Mouse (Mus musculus): Measurements from ENCODE around the gene Sele. TPM values are rescaled to one million over a fixed set of nuclear protein-coding genes. Genes with fewer than 3 reads are reported as not detected.

The Sele gene
- polyA plus RNA-seq (2021; fragmentation: Nextera tagmentation) = not detected in 2 replicates
- long read RNA-seq, experiment 1 = 0 reads
- long read RNA-seq, experiment 2 = 0 reads

DNA sequence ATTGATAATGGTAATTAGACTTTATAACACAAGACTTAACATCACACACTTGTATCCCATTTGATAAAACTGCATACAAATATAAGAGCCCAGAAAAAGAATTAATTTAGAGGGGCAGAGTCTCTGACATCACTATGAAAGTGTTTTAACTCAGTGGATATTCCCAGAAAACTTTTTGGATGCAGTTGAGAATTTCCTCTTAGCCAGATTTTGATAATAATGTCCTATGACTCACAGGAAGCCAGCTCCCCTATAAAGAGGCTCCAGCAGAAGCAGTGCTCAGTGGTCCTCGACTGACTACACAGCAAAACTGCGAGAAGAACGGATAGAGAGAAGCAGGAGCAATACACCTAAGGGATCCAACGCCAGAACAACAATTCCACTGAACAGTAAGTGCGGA, at the start of gene Sele:
Gene Sele, plus strand, starts transcription at position 301 of the 400 bp plus-strand sequence.

DNA sequence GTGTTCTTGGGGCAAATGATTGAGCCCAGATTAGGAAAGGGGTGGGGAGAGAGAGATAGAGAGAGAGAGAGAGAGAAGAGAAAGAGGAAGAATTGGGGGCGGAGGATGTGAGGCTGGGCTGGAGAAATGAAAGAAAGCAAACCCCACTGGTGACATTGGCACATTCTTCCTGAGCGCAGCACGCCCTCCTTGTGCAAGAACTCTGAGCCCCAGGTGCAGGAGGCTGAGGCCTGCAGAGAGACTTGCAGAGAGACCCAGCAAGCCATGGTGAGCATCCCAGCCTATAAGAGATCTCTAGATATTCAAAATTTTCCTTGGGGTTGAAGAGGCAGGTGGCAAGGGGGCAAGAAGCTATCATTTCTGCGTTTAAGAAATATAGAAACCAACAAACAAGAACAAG, 13.9 kb downstream of the Sele start, which contains the start of gene Sell:
Gene Sell, plus strand, starts transcription at position 58 of the 400 bp plus-strand sequence.

Other genes with a start within 250 kb of the Sele start
- gene Scyl3, start 119.1 kb upstream of the Sele start, polyA plus RNA-seq (2021; fragmentation: Nextera tagmentation) = 9.9 and 10.3 TPM in 2 replicates
- 0.19 and 0.33 TPM in 2 replicates for gene BC055324, start 53.4 kb upstream of the Sele start, polyA plus RNA-seq (2021; fragmentation: Nextera tagmentation)
- gene Mettl18, start 53.3 kb upstream of the Sele start, polyA plus RNA-seq (2021; fragmentation: Nextera tagmentation) = 7.7 and 8.5 TPM in 2 replicates
- gene Sell, start 13.7 kb downstream of the Sele start, polyA plus RNA-seq (2021; fragmentation: Nextera tagmentation) = not detected in 2 replicates
- gene Selp, start 67.0 kb downstream of the Sele start, polyA plus RNA-seq (2021; fragmentation: Nextera tagmentation) = not detected in 2 replicates
- 0.15 and 3.4 TPM in 2 replicates for gene F5, start 103.6 kb downstream of the Sele start, polyA plus RNA-seq (2021; fragmentation: Nextera tagmentation)
- gene Slc19a2, start 200.8 kb downstream of the Sele start, polyA plus RNA-seq (2021; fragmentation: Nextera tagmentation) = 7.5 and 8.1 TPM in 2 replicates
- 17.3 and 19.5 TPM in 2 replicates for gene Ccdc181, start 227.4 kb downstream of the Sele start, polyA plus RNA-seq (2021; fragmentation: Nextera tagmentation)